Mouse (Mus musculus): Measurements from ENCODE around the gene Atic.

The Atic gene

GRCm38 (mm10) chr1:71594268-71594667 lies 37.3 kb downstream of the Atic start:
- no peak for DNase-seq (ENCODE audit: low spot score)

- DNase-seq (ENCODE audit: low spot score), result no peak
Observed at GRCm38 (mm10) chr1:71595365-71595764, 38.4 kb downstream of the Atic start.

GRCm38 (mm10) chr1:71605751-71606150 lies 48.8 kb downstream of the Atic start:
- DNase-seq (ENCODE audit: low spot score), result no peak

- DNase-seq (ENCODE audit: low spot score), result no peak
Observed at GRCm38 (mm10) chr1:71606600-71607325, 49.8 kb downstream of the Atic start.

GRCm38 (mm10) chr1:71609057-71609775 lies 52.3 kb downstream of the Atic start:
- DNase-seq (ENCODE audit: low spot score), result no peak

GRCm38 (mm10) chr1:71609916-71610315 lies 53.0 kb downstream of the Atic start:
- no peak for DNase-seq (ENCODE audit: low spot score)

GRCm38 (mm10) chr1:71612256-71612655 lies 55.3 kb downstream of the Atic start:
- DNase-seq (ENCODE audit: low spot score), result no peak

- DNase-seq (ENCODE audit: low spot score), result no peak
Observed at GRCm38 (mm10) chr1:71614545-71615246, 57.7 kb downstream of the Atic start.

GRCm38 (mm10) chr1:71621526-71621925 lies 64.6 kb downstream of the Atic start:
- no peak for DNase-seq (ENCODE audit: low spot score)

GRCm38 (mm10) chr1:71623625-71624024 lies 66.7 kb downstream of the Atic start:
- no peak for DNase-seq (ENCODE audit: low spot score)
